Mouse (Mus musculus) liver, embryonic 18 days (tissue): ENCODE results near the gene Cadps2. TPM values are rescaled to one million over a fixed set of nuclear protein-coding genes. Genes with fewer than 3 reads are reported as not detected.

Experiments used
- polyA plus RNA-seq: library from polyadenylated mRNA; depleted of rRNA; stranded (reverse); fragments of >200 nt; gene quantifications from 2 replicates; pipeline ENCODE4 v1.2.3, GENCODE M21; 2012; rRNA removed

Cadps2 gene
- polyA plus RNA-seq = 0.16 and 0.24 TPM in 2 replicates

GRCm38 (mm10) chr6:23839009-23839811, at the start of gene Cadps2:
Cadps2 (minus strand) TSS chr6:23839421.

GRCm38 (mm10) chr6:23655036-23655435, 184.2 kb downstream of the Cadps2 start, which contains the start of gene Rnf148:
Rnf148 (minus strand) TSS chr6:23655136.

GRCm38 (mm10) chr6:23650205-23650604, 189.0 kb downstream of the Cadps2 start, which contains the start of gene Rnf133:
Rnf133 (minus strand) TSS chr6:23650305.

GRCm38 (mm10) chr6:23248313-23249052, 590.7 kb downstream of the Cadps2 start, which contains the start of gene Fezf1:
Fezf1 (minus strand) TSS chr6:23248362.

Other genes with a start within 250 kb of the Cadps2 start
- gene Rnf133, start 189.1 kb downstream of the Cadps2 start, polyA plus RNA-seq = not detected in 2 replicates
- gene Rnf148, start 184.3 kb downstream of the Cadps2 start, polyA plus RNA-seq = not detected in 2 replicates
- gene Tas2r118, start 130.6 kb upstream of the Cadps2 start, polyA plus RNA-seq = not detected in 2 replicates